Mouse (Mus musculus) neutrophil, adult 65 days (primary cell): ENCODE measurements around the gene Sergef. TPM values are rescaled to one million over a fixed set of nuclear protein-coding genes. Genes with fewer than 3 reads are reported as not detected.

Experiments
- total RNA-seq: library from RNA; stranded (reverse); gene quantifications from 2 replicates; pipeline ENCODE4 v1.2.4, GENCODE M21; 2023

Gene Sergef
- 5.6 and 9.3 TPM in 2 replicates for total RNA-seq

GRCm38 (mm10) chr7:46639692-46640031 is at the start of gene Sergef:
Sergef (minus strand) TSS chr7:46639807.

GRCm38 (mm10) chr7:46672160-46672672 is 32.6 kb upstream of the Sergef start, which contains the start of gene Tph1:
Tph1 (minus strand) TSS chr7:46672537.

DNA sequence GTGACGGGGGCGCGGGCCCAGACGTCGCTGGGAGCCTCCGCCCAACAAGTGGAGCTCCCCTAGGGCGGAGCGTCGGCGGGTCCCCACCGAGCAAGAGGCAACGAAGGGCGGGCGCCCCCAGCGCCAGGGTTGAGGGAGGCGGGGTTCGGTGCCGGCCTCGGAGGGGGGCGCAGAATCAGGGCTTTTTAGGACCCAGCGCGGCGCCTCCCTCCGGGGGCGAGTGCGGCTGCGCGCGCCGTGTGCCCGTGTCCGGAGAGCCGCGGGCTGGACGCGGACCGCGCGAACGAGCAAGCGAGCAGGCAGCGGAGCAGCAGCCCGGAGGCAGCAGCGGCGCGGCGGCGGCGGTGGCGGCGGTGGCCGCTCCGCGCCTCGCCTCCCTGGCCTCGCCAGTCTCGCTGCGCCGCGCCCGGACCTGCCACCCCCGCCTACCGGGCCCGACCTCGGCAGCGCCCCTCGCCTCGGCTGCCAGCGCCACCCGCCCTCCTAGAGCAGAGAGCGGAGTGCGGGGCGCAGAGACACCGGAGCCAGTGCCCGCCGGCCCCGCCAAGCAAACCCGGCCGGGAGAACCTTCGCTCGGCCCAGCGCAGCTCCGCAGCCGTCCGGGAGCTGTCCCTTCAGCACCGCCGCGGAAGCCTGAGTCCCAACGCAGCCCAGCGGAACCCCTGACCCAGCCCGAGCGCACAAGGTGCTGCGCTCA is 243.2 kb downstream of the Sergef start, which contains the start of gene Kcnc1:
TSS of gene Kcnc1 (plus strand) at position 267 of the 697 bp plus-strand sequence.

Other genes starting within 250 kb of the Sergef start
- gene Kcnc1, start 243.3 kb downstream of the Sergef start, total RNA-seq = not detected in 2 replicates
- not detected in 2 replicates for gene Tph1, start 32.7 kb upstream of the Sergef start, total RNA-seq
- 6.5 and 8.2 TPM in 2 replicates for gene Saal1, start 70.9 kb upstream of the Sergef start, total RNA-seq
- 0.69 and 1.4 TPM in 2 replicates for gene Saa3, start 75.9 kb upstream of the Sergef start, total RNA-seq
- not detected in 2 replicates for gene Saa4, start 92.8 kb upstream of the Sergef start, total RNA-seq
- not detected in 2 replicates for gene Saa1, start 103.2 kb upstream of the Sergef start, total RNA-seq
- not detected in 2 replicates for gene Saa2, start 112.0 kb upstream of the Sergef start, total RNA-seq
- gene Hps5, start 156.3 kb upstream of the Sergef start, total RNA-seq = 23.7 and 33.6 TPM in 2 replicates
- gene Gtf2h1, start 156.3 kb upstream of the Sergef start, total RNA-seq = 45.3 and 56.6 TPM in 2 replicates
- 389 and 441 TPM in 2 replicates for gene Ldha, start 201.7 kb upstream of the Sergef start, total RNA-seq
- 0.60 and 0.75 TPM in 2 replicates for gene Ldhc, start 221.4 kb upstream of the Sergef start, total RNA-seq